Mouse (Mus musculus): Measurements from ENCODE around the gene Gpr35.

DNA sequence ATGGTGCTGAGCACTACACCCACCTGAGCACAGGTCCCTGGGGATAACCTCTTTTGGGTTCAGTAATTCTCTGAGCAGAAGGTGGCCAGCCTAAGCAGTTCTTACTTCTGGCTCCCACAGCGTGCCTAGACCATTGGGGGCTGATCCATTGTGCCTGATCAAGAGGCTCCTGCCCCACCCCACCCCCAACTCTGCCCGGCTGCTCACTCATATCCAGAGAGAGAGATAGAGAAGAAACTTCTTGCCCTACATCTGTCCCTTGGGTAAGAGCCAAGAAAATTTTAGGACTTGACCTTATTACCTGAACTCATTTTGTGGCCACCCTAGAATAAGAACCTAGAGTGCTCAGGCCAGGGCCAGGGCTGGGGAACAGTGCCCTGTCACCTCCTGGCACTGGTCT, 42.2 kb downstream of the Gpr35 start:
- TF ChIP-seq CTCF (IDR thresholded peaks at IDR 0.05; ENCODE audit: low read depth) = no peak
- no peak for TF ChIP-seq EP300 (optimal IDR thresholded peaks at IDR 0.05)
